Mouse (Mus musculus) subcutaneous adipose tissue, adult 2 months (tissue): ENCODE data around the gene Gucy1b2. TPM values are rescaled to one million over a fixed set of nuclear protein-coding genes. Genes with fewer than 3 reads are reported as not detected.

Experiments used
- polyA plus RNA-seq: library from polyadenylated mRNA; depleted of rRNA; stranded (reverse); fragments of >200 nt; gene quantifications from 2 replicates; pipeline ENCODE4 v1.2.3, GENCODE M21; 2012; ENCODE audit warnings: low replicate concordance; rRNA removed

The Gucy1b2 gene
- not detected in 2 replicates for polyA plus RNA-seq

GRCm38 (mm10) chr14:62456239-62456747, at the start of gene Gucy1b2:
Gucy1b2 (minus strand) TSS chr14:62456289.

Other genes starting within 250 kb of the Gucy1b2 start
- gene Rnaseh2b, start 163.7 kb downstream of the Gucy1b2 start, polyA plus RNA-seq, result 2.9 and 6.5 TPM in 2 replicates
- 4.4 TPM in 1 of 2 replicates, not detected in the other for gene Dleu7, start 163.2 kb downstream of the Gucy1b2 start, polyA plus RNA-seq
- 22.8 and 27.7 TPM in 2 replicates for gene Fam124a, start 99.4 kb upstream of the Gucy1b2 start, polyA plus RNA-seq
- gene Gm4131, start 110.6 kb upstream of the Gucy1b2 start, polyA plus RNA-seq, result not detected in 2 replicates
- not detected in 2 replicates for gene Serpine3, start 207.4 kb upstream of the Gucy1b2 start, polyA plus RNA-seq